Mouse (Mus musculus) adrenal gland, postnatal 0 days (tissue): ENCODE data around the gene Vmn2r28. TPM values are rescaled to one million over a fixed set of nuclear protein-coding genes. Genes with fewer than 3 reads are reported as not detected.

ENCODE experiments used
- polyA plus RNA-seq: library from polyadenylated mRNA; unstranded; fragments of >200 nt; fragmentation: Nextera tagmentation; extraction: Ambion mirVana; gene quantifications from 2 replicates; pipeline ENCODE4 v1.2.1, GENCODE M21; 2015

Gene Vmn2r28
- not detected in 2 replicates for polyA plus RNA-seq

GRCm38 (mm10) chr7:5493856-5494255, at the start of gene Vmn2r28:
Vmn2r28 (minus strand) TSS chr7:5493956.

GRCm38 (mm10) chr7:5456674-5457073, 37.1 kb downstream of the Vmn2r28 start, which contains the start of gene Vmn1r59:
Vmn1r59 (minus strand) TSS chr7:5456774.

Other genes with a start within 250 kb of the Vmn2r28 start
- gene Gm5065, start 143.4 kb downstream of the Vmn2r28 start, polyA plus RNA-seq = not detected in 2 replicates
- gene Nlrp2, start 142.9 kb downstream of the Vmn2r28 start, polyA plus RNA-seq = not detected in 2 replicates
- gene Vmn1r58, start 80.6 kb downstream of the Vmn2r28 start, polyA plus RNA-seq = not detected in 2 replicates
- gene Vmn1r59, start 37.2 kb downstream of the Vmn2r28 start, polyA plus RNA-seq = not detected in 2 replicates
- not detected in 2 replicates for gene Vmn1r60, start 53.4 kb upstream of the Vmn2r28 start, polyA plus RNA-seq
- gene Vmn1r61, start 119.3 kb upstream of the Vmn2r28 start, polyA plus RNA-seq = not detected in 2 replicates
- gene Vmn1r62, start 179.7 kb upstream of the Vmn2r28 start, polyA plus RNA-seq = not detected in 2 replicates